Comparison of ENCODE assay signal across 15 mouse cellular contexts in the genomic region with DNA sequence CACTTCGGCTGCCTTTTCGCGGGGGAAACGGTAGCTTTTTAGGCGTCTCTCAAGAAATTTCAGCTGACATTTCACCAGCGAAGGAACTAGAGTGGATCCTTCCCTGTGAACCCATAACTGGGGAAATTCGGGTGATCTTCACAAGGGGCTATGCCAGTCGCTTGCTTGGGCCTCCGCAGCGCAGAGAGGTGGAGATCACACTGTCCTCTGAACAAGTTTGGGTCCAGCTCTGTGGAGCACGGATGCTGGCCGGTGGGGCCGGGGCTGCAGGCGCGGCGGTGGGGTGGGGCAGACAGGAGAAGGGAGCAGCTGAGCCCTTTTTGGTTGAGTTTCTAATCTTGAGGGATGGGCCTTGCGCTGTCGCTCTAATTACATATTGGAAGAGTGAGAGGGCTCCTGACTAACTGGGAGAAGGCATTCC. TPM values are rescaled to one million over a fixed set of nuclear protein-coding genes. Genes with fewer than 3 reads are reported as not detected.
DNase-seq lines count a peak whose midpoint lies in the region; ATAC-seq and TF ChIP-seq lines count a peak whose summit lies in the region.
"Had no signal": no experiment of that assay in that cellular context is flagged by ENCODE, and none has a peak within 500 bp of the region (broad histone marks: within the 10 kb centered on the region; RNA-seq: fewer than 3 reads in every experiment).

No protein-coding gene starts in this region.

- no peak for TF ChIP-seq CTCF in hindbrain, postnatal 0 days (IDR thresholded peaks at IDR 0.05; ENCODE audit: low read depth)

- no peak overlapping the region for H3K9ac ChIP-seq in hindbrain, embryonic 12.5 days
- no peak overlapping the region for H3K9ac ChIP-seq in hindbrain, postnatal 0 days (replicated peaks; ENCODE audit: low read length)
- H3K9ac ChIP-seq in limb, embryonic 12.5 days (replicated peaks): peak overlapping the region; percentile 69
- H3K9ac ChIP-seq: forebrain, embryonic 13.5 days; liver, embryonic 15.5 days had no signal

- no peak for DNase-seq in hindbrain, postnatal 0 days (ENCODE audit: low spot score)
- DNase-seq in NIH3T3 (ENCODE audit: low read depth): peak; percentile 54
- DNase-seq in embryo, embryonic 9.5 days (ENCODE audit: extremely low spot score): peak; percentile 58
- DNase-seq in frontal cortex, adult 2 months (ENCODE audit: extremely low spot score in 1 of 2, low spot score in 1 of 2): no peak
- DNase-seq: adrenal gland, postnatal 25 days; cerebellum, adult 9-10 months; kidney, adult 9 months; lung, postnatal 36 days; thymus, adult 18-20 months had no signal

- H3K4me2 ChIP-seq in hindbrain, embryonic 12.5 days (replicated peaks): 0 out of 2 replicates have a peak overlapping the region, but pooled peaks have one; percentile 5
- H3K4me2 ChIP-seq in hindbrain, postnatal 0 days (ENCODE audit: low read depth, low read length): no peak overlapping the region
- peak overlapping the region; percentile 66 for H3K4me2 ChIP-seq in limb, embryonic 12.5 days
- H3K4me2 ChIP-seq: forebrain, embryonic 13.5 days; liver, embryonic 15.5 days had no signal

- H3K36me3 ChIP-seq in hindbrain, embryonic 12.5 days: no peaks in the 10 kb centered on the region
- no peaks in the 10 kb centered on the region for H3K36me3 ChIP-seq in hindbrain, postnatal 0 days (ENCODE audit: insufficient read depth, low read length)
- peaks cover 31% of the 10 kb centered on the region for H3K36me3 ChIP-seq in limb, embryonic 12.5 days
- H3K36me3 ChIP-seq: liver, embryonic 15.5 days had no signal

- no peak overlapping the region for H3K4me3 ChIP-seq in hindbrain, embryonic 12.5 days
- H3K4me3 ChIP-seq in hindbrain, postnatal 0 days (ENCODE audit: low read length): no peak overlapping the region
- H3K4me3 ChIP-seq in limb, embryonic 12.5 days (replicated peaks): peak overlapping the region; percentile 38
- H3K4me3 ChIP-seq: forebrain, embryonic 13.5 days; liver, embryonic 15.5 days had no signal

- 2% methylated on average over 18 of the region's 18 CpGs for WGBS in hindbrain, embryonic 12.5 days
- 3% methylated on average over 18 of the region's 18 CpGs for WGBS in hindbrain, postnatal 0 days
- WGBS in limb, embryonic 12.5 days: 4% methylated on average over 18 of the region's 18 CpGs

- no peaks in the 10 kb centered on the region for H3K9me3 ChIP-seq in hindbrain, embryonic 12.5 days (replicated peaks)
- no peaks in the 10 kb centered on the region for H3K9me3 ChIP-seq in hindbrain, postnatal 0 days (ENCODE audit: low read length)
- H3K9me3 ChIP-seq in limb, embryonic 12.5 days: peaks cover 8% of the 10 kb centered on the region; the same call in 1 of the 2 replicates
- H3K9me3 ChIP-seq: forebrain, embryonic 13.5 days; liver, embryonic 15.5 days had no signal

- peaks cover 86% of the 10 kb centered on the region for H3K27me3 ChIP-seq in hindbrain, embryonic 12.5 days
- H3K27me3 ChIP-seq in hindbrain, postnatal 0 days (ENCODE audit: insufficient read depth, low read length): peaks cover 86% of the 10 kb centered on the region
- peaks cover 5% of the 10 kb centered on the region; the same call in 1 of the 2 replicates for H3K27me3 ChIP-seq in limb, embryonic 12.5 days

- H3K27ac ChIP-seq in hindbrain, embryonic 12.5 days: no peak overlapping the region
- no peak overlapping the region for H3K27ac ChIP-seq in hindbrain, postnatal 0 days
- H3K27ac ChIP-seq in limb, embryonic 12.5 days: peak overlapping the region; percentile 81
- H3K27ac ChIP-seq: forebrain, embryonic 13.5 days; liver, embryonic 15.5 days had no signal

- no peak for ATAC-seq in hindbrain, embryonic 12.5 days (ENCODE audit: low FRiP score)
- no peak for ATAC-seq in hindbrain, postnatal 0 days
- ATAC-seq in limb, embryonic 12.5 days (ENCODE audit: insufficient number of reproducible peaks, insufficient read depth, low FRiP score, low TSS enrichment, low read depth): no peak
- ATAC-seq in CD4-positive, CD25-positive, alpha-beta regulatory T cell, adult 4 months: no peak
- ATAC-seq: forebrain, embryonic 13.5 days had no signal

- no peaks in the 10 kb centered on the region for H3K4me1 ChIP-seq in hindbrain, embryonic 12.5 days
- no peaks in the 10 kb centered on the region for H3K4me1 ChIP-seq in hindbrain, postnatal 0 days (ENCODE audit: insufficient read depth, low read length)
- H3K4me1 ChIP-seq in limb, embryonic 12.5 days (replicated peaks): peaks cover 71% of the 10 kb centered on the region
- H3K4me1 ChIP-seq: forebrain, embryonic 13.5 days; liver, embryonic 15.5 days had no signal

RNA-seq across cellular contexts. Expression of a gene that starts 21.2 kb away (rescaled TPM):
- 9.3 and 12.5 TPM in 2 replicates for polyA plus RNA-seq in hindbrain, embryonic 12.5 days (2016; fragmentation: Nextera tagmentation; extraction: Ambion mirVana)
- 2.9 and 4.3 TPM in 2 replicates for total RNA-seq in hindbrain, postnatal 0 days (2014; rRNA removed)
- 0.64 TPM in 2 replicates for polyA plus RNA-seq in hindbrain, postnatal 0 days (2015; fragmentation: Nextera tagmentation; extraction: Ambion mirVana)
- 26.5 and 32.6 TPM in 2 replicates for polyA plus RNA-seq in limb, embryonic 12.5 days (2016; fragmentation: Nextera tagmentation; extraction: Ambion mirVana)
- not detected for polyA plus RNA-seq in CD4-positive, CD25-positive, alpha-beta regulatory T cell, adult 4 months (2017; shearing (Covaris generic))
- polyA plus RNA-seq in frontal cortex, adult 2 months (2012; rRNA removed): 0.95 and 0.96 TPM in 2 replicates
- total RNA-seq: granulocyte monocyte progenitor cell, adult 5-6 weeks had no signal

Comparison
In these comparisons a context has a peak if more than half of its experiments do, and no peak if none do; other contexts are left out.
1. DNase-seq: peak in NIH3T3 (single experiment) and embryo, embryonic 9.5 days (single experiment); none in hindbrain, postnatal 0 days (single experiment) and frontal cortex, adult 2 months (0 of 2).